Mouse (Mus musculus) intestine, embryonic 16.5 days (tissue): ENCODE data around the gene Ebp. TPM values are rescaled to one million over a fixed set of nuclear protein-coding genes. Genes with fewer than 3 reads are reported as not detected.

Source experiments
- ATAC-seq: fragments of 200-750 bp; cut with Nextera tagmentation; 2 replicates; pipeline ENCODE4 v1.8.0; 2017; ENCODE audit warnings: moderate TSS enrichment, moderate library complexity
- H3K27ac ChIP-seq: fragments of 300-500 bp; sonication (generic); 2 replicates; pipeline ENCODE4 v1.5.1; 2014; ENCODE audit warnings: mild to moderate bottlenecking, low read length
- H3K27me3 ChIP-seq: fragments of 300-500 bp; sonication (generic); replicated peaks from 2 replicates; pipeline ENCODE4 v1.6.1; 2014; ENCODE audit warnings: low read length, control low read depth, mixed read lengths; ENCODE audit not compliant: control insufficient read depth, insufficient read depth
- H3K36me3 ChIP-seq: fragments of 300-500 bp; sonication (generic); 2 replicates; pipeline ENCODE4 v1.6.1; 2014; ENCODE audit warnings: low read length, control low read depth; ENCODE audit not compliant: control insufficient read depth, insufficient read depth
- H3K4me1 ChIP-seq: fragments of 300-500 bp; sonication (generic); 2 replicates; pipeline ENCODE4 v1.6.1; 2014; ENCODE audit warnings: low read length, control low read depth, mixed read lengths; ENCODE audit not compliant: control insufficient read depth, insufficient read depth
- H3K4me2 ChIP-seq: fragments of 300-500 bp; sonication (generic); 2 replicates; pipeline ENCODE4 v1.6.1; 2014; ENCODE audit warnings: low read depth, low read length, control low read depth
- H3K4me3 ChIP-seq: fragments of 300-500 bp; sonication (generic); 2 replicates; pipeline ENCODE4 v1.5.1; 2014; ENCODE audit warnings: mild to moderate bottlenecking, low read length
- H3K9ac ChIP-seq: fragments of 300-500 bp; sonication (generic); 2 replicates; pipeline ENCODE4 v1.6.1; 2014; ENCODE audit warnings: low read depth, low read length
- H3K9me3 ChIP-seq: fragments of 300-500 bp; sonication (generic); 2 replicates; pipeline ENCODE4 v1.6.1; 2016; ENCODE audit warnings: low read length, control low read depth; ENCODE audit not compliant: control insufficient read depth
- WGBS: fragments of 180-500 bp; shearing (Covaris S2); extraction: QIAGEN DNeasy Blood & Tissue Kit; methylation state at CpG from one replicate; pipeline ENCODE4 v1.1.7; 2014; 5-methylcytosine and 5-hydroxymethylcytosine counted together
- polyA plus RNA-seq: library from polyadenylated mRNA; unstranded; fragments of >200 nt; fragmentation: Nextera tagmentation; extraction: Ambion mirVana; gene quantifications from 2 replicates; pipeline ENCODE4 v1.2.1, GENCODE M21; 2015

Gene Ebp
- polyA plus RNA-seq, 1 experiment from 2014 or later: 101 TPM

DNA sequence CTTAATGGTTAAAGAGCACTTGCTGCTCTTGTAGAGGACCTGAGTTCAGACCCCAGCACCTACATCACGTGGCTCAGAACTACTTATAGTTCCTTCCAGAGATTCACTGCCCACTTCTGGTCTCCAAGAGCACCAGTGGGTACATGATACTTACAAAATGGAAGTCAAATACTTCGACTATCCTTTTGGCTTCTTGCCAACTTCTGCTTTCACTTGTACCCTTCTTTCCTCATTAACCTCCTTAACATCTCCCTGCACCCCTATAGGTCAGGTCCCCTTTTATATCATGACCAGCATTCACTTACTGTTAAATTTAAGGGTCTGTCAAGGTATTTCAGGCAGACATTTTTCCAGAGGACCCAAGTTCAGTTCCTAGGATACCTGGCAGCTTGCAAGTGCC is 57.4 kb downstream of the Ebp start:
- Histone ChIP-seq H3K4me3 (no peak overlapping the region), H3K9me3 (no peaks in the 10 kb centered on the region), H3K9ac (no peak overlapping the region), H3K4me2 (no peak overlapping the region), H3K27me3 (no peaks in the 10 kb centered on the region), H3K27ac (no peak overlapping the region), H3K36me3 (no peaks in the 10 kb centered on the region), H3K4me1 (no peaks in the 10 kb centered on the region)
- 49% methylated on average over 2 of the region's 2 CpGs for WGBS
- no peak for ATAC-seq

Other genes with a start within 250 kb of the Ebp start
- 16.8 and 17.3 TPM in 2 replicates for gene Hdac6, start 245.6 kb downstream of the Ebp start, polyA plus RNA-seq
- gene Gata1, start 215.4 kb downstream of the Ebp start, polyA plus RNA-seq: 0.93 and 2.5 TPM in 2 replicates
- gene Glod5, start 175.0 kb downstream of the Ebp start, polyA plus RNA-seq: 8.8 and 12.7 TPM in 2 replicates
- 36.7 and 43.7 TPM in 2 replicates for gene Suv39h1, start 118.8 kb downstream of the Ebp start, polyA plus RNA-seq
- gene Was, start 103.0 kb downstream of the Ebp start, polyA plus RNA-seq: 0.61 and 0.87 TPM in 2 replicates
- 19.8 and 22.3 TPM in 2 replicates for gene Wdr13, start 60.6 kb downstream of the Ebp start, polyA plus RNA-seq
- gene Rbm3, start 47.6 kb downstream of the Ebp start, polyA plus RNA-seq: 372 and 405 TPM in 2 replicates
- 8.6 and 10.0 TPM in 2 replicates for gene Tbc1d25, start 17.3 kb downstream of the Ebp start, polyA plus RNA-seq
- gene Porcn, start 13.0 kb upstream of the Ebp start, polyA plus RNA-seq: 5.8 and 7.5 TPM in 2 replicates
- 30.8 and 33.7 TPM in 2 replicates for gene Ftsj1, start 58.9 kb upstream of the Ebp start, polyA plus RNA-seq
- 9.5 and 11.0 TPM in 2 replicates for gene Slc38a5, start 77.6 kb upstream of the Ebp start, polyA plus RNA-seq
- not detected in 2 replicates for gene Ssxb10, start 133.9 kb upstream of the Ebp start, polyA plus RNA-seq
- gene Ssxb9, start 173.5 kb upstream of the Ebp start, polyA plus RNA-seq: not detected in 2 replicates
- not detected in 2 replicates for gene Ssxb1, start 219.8 kb upstream of the Ebp start, polyA plus RNA-seq